Mouse (Mus musculus) small intestine, adult 2 months (tissue): ENCODE data around the gene Atrn.

Source experiments
- CTCF ChIP-seq: fragments of 200-500 bp; IDR thresholded peaks from 2 replicates; pipeline ENCODE4 v1.5.1; 2012; ENCODE audit warnings: low read depth, mild to moderate bottlenecking, control low read depth, inconsistent platforms, low read length, moderate library complexity, mixed read lengths; ENCODE audit not compliant: insufficient replicate concordance, insufficient read length; ENCODE audit errors: extremely low read depth
- POLR2A ChIP-seq: fragments of 200-500 bp; IDR thresholded peaks from 2 replicates; pipeline ENCODE4 v1.6.1; 2012; ENCODE audit warnings: low read depth, mild to moderate bottlenecking, control low read depth, inconsistent platforms, low read length, moderate library complexity

- TF ChIP-seq CTCF: no peak
- TF ChIP-seq POLR2A: no peak
Measured at GRCm38 (mm10) chr2:131060784-131061183, 154.5 kb downstream of the Atrn start.
